Mouse (Mus musculus): Measurements from ENCODE around the gene 1700074P13Rik.

GRCm38 (mm10) chr6:40891754-40892153 is 48.6 kb downstream of the 1700074P13Rik start:
- no peak for TF ChIP-seq TAL1 (IDR thresholded peaks at IDR 0.05; ENCODE audit: low read length)
- no peak for TF ChIP-seq GATA1 (IDR thresholded peaks at IDR 0.05; ENCODE audit: low read length)
